Mouse (Mus musculus) left cerebral cortex, adult 11 months (tissue): ENCODE data around the gene Rrm2.
A peak's percentile ranks its signal among the peaks of the same experiment; 100 is the strongest.
"Not testable (repeated sequence)": the region's sequence is repeated elsewhere in the genome, so short reads cannot be mapped to it uniquely, and the experiment has no call there.

Experiments used
- DNase-seq: peaks from one replicate; pipeline ENCODE4 v3.0.0; 2022; ENCODE audit warnings: low spot score

The Rrm2 gene

DNA sequence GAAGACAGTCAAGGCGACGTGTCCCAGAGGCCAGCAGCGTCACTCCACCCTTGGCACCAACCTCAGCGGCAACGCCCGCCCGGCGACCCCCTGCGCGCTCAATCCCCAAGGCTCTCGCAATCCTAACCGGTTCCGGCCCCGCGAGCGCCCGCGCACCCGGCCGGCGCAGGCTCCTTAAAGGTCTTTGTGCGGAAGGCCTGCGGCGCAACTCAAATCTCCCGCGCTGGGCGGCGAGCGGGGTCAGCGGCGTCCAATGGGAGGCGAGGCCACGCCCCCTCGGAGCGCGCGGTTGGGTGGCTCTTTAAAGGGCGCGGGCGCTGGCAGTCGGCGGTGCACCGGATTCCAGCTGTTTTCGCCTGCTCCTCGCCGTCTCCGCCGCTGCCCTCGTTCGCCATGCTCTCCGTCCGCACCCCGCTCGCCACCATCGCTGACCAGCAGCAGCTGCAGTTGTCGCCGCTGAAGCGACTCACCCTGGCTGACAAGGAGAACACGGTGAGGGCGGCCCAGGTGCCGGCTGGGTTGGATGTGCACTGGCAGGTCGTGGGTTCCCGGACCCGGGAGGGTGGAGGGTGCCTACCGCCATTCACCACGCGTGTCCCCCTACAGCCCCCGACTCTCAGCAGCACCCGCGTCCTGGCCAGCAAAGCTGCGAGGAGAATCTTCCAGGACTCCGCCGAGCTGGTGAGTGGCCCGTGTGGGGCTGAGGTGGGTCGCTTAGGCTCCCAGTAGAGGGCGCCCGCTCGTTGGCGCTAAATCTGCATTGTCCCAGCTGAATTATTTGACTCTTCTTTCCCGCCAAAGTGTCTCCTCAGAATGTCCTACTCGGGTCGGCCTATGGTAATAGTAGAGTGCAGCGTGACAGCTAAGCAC is at the start of gene Rrm2:
TSS of gene Rrm2 (plus strand) at position 288 of the 870 bp plus-strand sequence.
- DNase-seq, result peak; percentile 85

DNA sequence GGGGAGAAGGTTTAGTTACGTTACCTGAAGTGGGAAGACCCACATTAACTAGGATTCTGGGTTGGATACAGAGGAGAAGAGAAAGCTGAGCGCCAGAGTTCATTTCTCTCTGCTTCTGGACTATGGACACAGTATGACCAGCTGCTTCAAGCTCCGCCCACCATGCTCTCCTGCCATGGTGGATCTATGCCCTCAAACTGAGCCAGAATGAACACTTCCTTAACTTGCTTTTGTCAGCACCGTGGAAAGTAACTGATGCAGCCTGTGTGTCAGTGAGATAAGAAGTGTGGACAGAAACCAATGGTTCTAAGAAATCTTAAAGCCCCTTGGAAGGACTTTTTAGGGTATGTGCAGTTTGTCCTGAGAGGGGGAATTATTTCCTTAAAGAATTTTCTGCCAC is 49.0 kb upstream of the Rrm2 start:
- no peak for DNase-seq

DNA sequence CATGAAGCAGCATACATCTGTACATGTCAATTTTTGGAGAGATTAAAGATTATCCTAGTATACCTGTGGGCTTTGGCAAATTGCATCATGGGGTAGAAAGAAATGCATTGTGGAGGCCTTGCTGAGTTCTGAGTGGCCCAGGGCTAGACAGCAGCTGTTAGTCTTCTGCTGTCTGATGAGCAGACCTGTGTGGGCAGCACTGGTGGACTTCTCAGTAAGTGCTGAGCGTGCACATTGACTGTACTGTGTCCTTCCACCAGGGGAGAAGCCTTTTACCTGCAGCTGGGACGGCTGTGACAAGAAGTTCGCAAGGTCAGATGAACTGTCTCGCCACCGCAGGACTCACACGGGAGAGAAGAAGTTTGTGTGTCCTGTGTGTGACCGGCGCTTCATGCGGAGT is 48.1 kb upstream of the Rrm2 start:
- no peak for DNase-seq

- DNase-seq, result no peak
These were observed 46.9 kb upstream of the Rrm2 start for GRCm38 (mm10) chr12:24661100-24661499.

GRCm38 (mm10) chr12:24662131-24662530 is 45.9 kb upstream of the Rrm2 start:
- DNase-seq, result no peak

GRCm38 (mm10) chr12:24680096-24680491 is 27.9 kb upstream of the Rrm2 start:
- peak; percentile 27 for DNase-seq

DNA sequence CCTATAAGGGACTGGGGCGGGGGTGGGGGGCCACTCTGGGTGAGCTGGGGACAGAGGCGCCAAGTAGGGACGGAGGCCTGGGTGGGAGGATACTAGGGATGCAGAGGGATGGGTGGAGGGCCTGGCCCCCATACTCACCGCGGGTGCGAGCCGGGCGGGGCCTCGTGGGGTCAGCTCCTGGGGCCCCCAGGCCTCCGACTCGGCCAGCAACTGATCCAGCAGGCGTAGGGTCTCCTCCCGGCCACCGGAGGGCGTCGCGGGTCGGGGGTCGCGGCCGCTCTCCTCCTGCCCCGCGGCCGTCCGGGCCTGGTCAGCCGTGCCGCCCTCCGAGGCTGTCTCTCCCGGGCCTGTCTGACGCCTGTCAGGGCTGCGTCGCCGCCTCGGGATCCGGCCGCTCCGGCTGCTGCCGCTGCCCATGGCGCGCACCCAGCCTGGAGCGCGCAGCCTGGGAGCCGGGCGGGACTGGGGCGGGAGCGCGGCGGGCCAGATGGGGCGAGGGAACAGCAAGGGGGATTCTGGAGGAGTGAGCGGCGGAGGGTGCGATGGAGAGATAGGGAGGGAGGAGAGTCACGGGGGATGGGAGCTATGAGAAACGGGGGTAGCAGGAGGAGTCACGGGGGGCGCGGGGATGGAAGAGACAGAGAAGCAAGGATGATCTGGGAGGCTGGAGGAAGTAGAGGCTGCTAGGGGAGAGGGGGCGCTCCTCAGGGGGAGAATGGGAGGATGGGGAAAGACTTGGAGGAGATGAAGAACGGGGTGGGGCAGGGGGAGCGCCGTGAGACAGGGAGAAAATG is 27.4 kb upstream of the Rrm2 start:
- DNase-seq, result no peak

DNA sequence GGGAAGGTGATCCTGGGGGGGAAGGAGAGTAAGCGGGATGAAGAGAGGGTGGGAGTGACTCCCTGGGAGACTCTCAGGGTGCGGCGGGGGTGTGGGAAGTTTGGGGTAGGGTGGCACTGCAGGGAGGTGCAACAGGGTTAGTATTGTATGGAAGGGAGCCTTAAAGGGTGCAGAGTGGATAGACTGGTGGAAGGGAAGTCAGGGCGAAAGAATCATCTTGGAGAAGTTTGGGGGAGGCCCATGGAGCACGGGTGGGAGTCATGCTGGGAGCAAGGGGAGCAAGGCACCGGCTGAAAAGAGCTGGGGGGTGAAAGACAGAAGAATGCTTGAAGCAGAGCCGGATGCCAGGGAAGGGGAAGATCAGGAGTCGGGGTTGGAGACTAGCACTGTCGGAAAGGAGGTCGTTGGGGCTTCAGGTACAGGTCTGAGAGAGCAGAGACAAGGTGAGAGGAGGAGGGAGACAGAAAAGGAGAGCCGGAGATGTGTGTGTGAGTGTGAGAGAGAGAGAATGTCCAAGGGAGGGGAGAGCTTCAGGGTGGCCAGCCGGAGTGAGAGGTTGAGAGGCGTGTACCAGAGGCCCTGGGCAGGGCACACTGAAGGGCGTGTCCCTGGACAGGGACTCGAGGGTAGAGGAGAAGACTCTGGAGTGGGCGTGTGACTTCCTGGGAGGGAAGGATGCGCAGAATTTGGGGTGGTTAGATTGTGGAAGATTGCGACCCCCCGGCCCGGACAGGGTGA is 26.6 kb upstream of the Rrm2 start, which contains the start of gene Cys1:
TSS of gene Cys1 (minus strand) at position 528 of the 738 bp plus-strand sequence.
- DNase-seq, result no peak

GRCm38 (mm10) chr12:24682563-24682962 is 25.5 kb upstream of the Rrm2 start:
- no peak for DNase-seq

DNA sequence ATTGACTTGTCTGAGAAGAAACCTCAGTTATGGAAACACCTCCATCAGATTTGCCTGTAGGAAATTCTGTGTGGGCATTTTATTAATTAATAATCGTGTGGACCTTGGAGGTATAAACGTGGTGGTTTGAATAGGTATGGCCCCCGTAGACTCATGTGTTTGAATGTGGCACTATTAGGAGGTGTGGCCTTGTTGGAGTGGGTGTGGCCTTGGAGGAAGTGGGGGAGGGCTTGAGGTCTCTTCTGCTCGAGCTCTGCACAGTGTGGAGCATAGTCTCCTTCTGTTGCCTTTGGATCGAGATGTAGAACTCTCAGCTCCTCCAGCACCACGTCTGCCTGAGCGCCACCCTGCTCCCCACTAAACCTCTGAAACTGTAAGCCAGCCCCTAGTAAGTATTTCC is 24.6 kb upstream of the Rrm2 start:
- no peak for DNase-seq

DNA sequence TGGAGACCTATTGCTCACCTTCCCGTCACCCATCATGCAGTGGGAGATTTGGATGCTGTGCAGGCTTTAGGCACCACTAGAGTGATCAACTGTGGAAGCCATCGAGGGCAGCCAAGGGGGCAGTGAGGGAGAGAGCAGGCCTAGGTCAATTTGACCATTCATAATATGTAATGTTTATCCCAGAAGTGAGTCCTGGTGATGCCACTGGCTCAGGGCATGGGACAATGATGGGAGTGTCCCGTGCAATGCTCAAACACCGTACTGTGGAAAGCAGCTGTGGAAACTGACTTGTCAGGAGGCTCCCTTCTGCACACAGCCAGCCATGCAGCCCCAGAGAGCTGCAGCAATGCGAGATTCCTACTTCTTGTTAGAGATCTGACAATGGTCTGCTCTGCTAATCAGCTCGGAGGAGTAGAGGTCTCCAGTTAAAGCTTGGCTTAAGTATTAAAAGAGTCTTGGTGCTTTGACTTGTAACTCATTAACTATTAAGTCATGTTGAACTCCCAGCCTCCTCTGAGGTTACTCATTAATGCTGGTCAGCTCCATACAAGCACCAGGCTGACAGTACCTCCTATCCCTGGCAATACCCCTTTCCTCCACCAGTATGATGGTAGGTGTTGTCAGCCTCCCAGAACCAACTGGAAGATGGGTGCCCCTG is 21.9 kb upstream of the Rrm2 start:
- no peak for DNase-seq

- DNase-seq, result no peak
These were observed 21.2 kb upstream of the Rrm2 start for GRCm38 (mm10) chr12:24686696-24687346.

DNA sequence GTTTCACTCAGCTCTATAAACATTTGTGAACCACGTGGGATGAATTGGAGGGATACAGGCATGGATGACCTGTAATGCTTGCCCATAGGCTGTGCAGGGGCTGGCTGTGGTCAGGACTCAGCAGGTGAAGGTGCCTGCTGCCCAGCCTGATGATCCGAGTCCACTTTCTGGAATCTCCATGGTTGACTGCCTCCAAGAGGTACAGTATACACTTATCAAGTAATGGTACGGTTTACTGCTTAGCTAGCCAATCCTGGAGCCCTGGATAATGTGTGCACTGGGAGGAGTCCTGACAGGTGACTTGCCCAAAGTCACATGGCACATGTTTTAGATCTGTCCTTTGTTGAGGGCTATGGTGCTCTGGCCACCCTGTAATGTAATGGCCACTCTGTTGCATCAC is 17.7 kb upstream of the Rrm2 start:
- no peak for DNase-seq

- DNase-seq, result peak; percentile 67
These were observed 11.2 kb upstream of the Rrm2 start for GRCm38 (mm10) chr12:24696500-24697483.

GRCm38 (mm10) chr12:24697484-24698204 is 10.4 kb upstream of the Rrm2 start:
- no peak for DNase-seq

GRCm38 (mm10) chr12:24698514-24698913 is 9.5 kb upstream of the Rrm2 start:
- no peak for DNase-seq

- DNase-seq, result no peak
These were observed 8.5 kb upstream of the Rrm2 start for GRCm38 (mm10) chr12:24699578-24699977.

GRCm38 (mm10) chr12:24701621-24702020 is 6.4 kb upstream of the Rrm2 start:
- DNase-seq, result not testable (repeated sequence)

DNA sequence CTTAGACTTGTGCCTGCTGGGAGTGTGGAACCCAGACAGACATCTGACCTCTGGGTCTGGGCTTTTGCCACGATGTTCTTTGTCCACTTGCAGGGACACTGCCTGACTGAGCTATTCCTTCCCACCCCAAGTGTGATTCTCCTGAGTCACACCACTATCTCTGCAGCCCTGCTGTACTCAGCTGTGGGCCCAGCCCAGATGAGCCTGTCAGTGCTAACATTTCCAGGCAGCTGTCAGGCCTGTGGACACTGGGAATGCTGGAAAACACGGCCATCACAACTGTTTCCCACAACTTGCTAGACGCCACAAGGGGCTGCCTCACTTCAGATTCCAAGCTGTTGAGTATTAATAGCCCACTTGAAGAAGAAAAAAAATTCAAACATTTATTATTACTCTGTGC is 5.0 kb upstream of the Rrm2 start:
- DNase-seq, result no peak
